Mouse (Mus musculus) cerebellum, adult 11-12 months (tissue): ENCODE measurements around the gene Tmem104.

ENCODE experiments used
- DNase-seq: peaks from one replicate; pipeline ENCODE4 v3.0.0; 2022

The Tmem104 gene

DNA sequence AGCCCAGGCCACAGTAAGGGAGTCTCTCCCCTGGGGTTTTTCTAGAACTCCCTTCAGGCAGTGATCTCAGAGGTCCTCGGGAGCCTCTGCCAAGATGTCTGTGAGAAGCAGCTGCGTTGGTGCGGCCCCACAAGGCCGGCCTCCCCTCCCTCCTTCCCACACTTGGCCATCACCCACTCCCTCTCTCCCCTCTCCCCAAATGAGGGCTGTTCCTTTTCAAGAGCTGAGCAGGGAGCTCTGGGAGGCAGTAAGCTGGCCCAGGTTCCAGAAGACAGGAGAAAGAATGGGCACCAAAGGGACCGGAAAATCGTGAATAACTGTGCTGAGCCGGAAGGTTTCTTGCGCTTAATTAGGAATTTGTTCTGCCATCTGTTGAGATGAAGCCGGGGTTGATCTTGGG is 44.6 kb downstream of the Tmem104 start:
- no peak for DNase-seq

DNA sequence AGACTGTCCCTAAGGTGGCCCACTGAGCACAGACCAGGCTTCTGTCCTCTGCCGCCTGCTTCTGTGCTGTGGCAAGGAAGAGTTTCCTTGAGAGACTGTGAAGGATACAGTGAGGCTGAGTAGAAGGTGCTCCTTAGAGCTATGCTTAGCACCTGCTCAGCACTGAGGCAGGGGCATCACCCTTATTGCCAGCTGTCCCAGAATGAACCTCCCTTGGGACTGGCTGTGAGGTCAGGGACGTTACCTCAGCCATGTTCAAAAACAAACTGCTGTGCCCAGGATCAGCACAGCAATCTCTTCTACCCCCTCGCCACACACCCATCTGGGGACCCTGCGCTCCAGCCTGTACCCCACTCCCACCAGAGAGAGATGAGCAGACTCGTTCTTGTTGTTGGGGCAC is 45.6 kb downstream of the Tmem104 start:
- no peak for DNase-seq

DNA sequence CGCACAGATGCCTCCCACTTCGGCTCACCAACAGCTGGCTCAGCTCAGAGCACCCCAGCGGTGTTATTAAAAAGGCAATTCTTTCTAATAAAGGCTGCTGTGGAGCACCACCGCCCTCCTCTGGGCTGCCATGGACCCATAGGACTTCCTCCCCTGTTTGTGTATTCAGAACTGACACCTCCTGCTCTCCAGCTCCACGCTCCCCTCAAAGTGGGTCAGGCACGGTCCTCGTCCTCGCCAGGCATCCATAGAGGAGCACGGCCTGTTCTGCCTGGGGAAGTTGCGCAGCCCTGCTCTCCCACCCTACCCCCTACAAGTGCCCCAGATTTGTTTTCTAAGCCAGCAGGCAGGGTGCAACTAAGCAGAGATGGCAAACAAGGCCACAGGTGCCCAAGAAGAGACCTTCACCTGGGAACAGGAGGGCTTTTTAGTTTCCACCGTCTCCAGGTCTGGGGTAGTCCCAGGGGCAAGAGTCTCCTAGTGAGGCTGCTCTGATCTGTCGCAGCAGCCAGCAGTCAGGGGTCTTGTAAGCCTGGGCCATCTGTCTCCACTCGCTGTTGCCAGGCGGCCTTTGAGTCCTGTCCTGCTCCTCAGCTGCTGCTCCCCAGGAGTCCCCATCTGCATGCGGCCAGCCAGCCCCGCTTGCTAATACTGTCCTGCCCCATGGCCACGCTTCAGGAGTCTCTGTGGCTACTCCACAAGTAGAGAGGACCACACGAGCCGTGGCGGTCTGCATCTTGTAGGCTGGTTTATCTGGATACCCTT is 46.4 kb downstream of the Tmem104 start:
- DNase-seq = no peak

DNA sequence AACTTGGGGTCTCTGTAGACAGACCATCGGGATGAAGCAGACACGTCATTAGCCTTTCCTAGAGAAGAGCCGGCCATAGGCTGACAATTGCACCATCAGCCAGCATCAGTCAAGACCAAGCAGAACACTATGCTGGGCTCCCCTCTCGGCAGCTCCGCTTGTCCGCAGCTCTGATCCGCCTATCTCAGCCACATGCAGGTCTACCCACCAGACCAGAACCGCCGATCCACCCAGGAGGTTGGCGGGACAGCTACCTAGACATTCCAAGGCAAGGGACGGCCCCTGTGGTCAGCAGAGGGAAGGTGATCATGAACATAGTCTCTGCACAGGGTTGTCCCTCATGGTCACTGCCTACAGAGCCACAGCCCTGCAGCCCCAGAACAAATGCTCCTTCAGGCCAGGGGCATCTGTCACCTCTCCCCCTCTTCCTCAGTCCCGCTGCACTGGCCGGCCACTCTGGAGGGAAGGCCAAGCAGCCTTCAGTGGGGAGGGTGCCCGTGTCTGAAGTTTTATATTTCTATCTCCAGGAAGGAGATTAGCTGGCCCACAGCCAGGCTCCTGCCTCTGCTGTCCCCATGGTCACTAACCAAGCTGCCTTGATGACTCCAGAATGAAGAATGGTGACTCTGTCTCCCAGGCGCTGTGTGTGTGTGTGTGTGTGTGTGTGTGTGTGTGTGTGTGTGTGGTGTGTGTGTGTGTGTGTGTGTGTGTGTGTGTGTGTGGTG is 47.2 kb downstream of the Tmem104 start:
- DNase-seq = no peak

DNA sequence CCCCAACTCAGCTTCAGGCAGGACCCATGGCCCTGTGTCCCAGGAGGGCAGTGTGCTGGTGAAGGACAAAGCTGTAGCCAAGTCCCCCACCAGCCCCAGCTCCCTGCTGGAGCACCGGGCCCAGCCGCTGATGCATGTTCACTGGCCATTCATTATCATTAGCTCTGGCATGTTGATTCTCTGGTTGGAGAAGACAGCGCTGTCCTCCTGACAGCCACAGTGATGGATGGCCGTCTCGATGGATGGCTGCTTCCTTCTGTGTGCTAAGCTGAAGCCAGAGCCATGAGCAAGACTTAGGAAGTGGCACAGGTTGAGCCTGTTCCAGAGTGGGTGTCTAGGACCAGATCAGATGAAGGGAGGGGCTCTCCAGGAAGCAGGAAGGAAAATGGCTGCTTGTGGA is 49.3 kb downstream of the Tmem104 start:
- DNase-seq = no peak

DNA sequence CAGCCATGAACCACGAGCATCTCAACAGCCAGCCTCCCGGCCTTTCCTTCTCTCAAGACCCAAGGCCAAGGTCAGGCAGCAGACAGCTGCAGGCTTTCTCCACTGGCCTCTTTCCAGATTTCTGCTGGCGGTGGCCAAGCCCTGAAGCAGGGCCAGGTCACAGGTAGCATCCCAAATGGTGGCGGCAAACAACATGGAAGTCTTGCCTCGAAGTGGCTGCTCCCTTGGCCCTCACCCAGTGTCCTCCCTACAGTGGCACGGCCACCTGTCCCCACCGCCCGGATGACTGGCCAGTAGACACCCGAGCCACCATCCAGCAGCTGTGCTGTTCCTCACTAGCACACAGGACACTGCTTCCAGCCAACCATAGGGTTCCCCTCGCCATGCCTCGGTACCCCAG is 54.1 kb downstream of the Tmem104 start:
- DNase-seq = no peak

DNA sequence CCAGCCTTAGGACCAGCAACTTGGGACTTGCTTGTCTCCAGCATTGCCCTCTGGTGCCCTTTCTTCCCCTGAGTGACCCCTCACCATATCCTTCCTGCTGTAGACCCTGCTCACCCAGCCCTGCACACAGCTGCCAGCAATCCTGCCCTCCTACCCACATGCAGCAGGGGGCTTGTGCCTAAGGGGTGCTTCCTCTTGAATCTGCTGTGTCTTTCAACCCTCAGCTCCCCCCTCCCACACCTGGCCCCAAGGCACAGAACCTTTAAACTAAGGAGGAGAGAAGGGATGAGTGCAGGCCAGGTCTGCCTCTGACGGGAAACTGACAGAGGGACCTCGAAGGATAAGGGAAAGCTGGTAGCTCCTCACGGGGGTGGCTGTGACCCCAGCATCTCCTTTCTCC is 55.5 kb downstream of the Tmem104 start:
- DNase-seq = no peak

DNA sequence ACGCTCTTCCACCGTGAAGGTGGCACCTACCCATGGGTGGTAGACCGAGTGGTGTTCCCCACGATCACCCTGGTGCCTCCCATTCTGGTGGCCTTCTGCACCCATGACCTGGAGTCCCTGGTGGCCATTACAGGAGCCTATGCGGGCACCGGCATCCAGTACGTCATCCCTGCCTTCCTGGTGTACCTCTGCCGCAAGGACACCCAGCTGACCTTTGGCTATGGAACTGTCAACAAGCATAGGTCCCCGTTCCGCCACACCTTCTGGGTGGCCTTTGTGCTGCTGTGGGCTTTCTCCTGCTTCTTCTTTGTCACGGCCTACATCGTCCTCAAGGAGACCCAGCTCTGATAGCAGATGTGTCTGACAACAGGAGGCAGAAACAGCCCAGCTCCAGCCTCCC is 56.5 kb downstream of the Tmem104 start:
- no peak for DNase-seq

DNA sequence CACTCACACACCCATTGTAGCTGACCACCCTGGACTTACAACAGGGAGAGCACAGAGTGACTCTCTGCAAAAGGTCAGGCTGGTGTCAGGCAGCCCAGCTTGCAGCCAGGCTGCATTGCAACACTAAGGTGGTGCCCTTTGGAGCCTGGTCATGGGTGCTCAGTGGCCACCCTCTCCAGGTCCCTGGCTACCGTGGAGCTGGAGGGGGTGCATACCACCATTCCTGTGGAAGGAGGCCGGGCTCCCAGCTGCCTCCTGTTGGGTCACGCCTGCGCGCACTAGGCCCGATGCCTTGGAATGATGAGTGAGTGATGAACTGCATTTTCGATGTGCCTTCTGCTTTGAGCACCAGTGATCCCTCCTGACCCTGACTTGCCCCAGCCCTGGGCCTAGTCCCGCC is 57.6 kb downstream of the Tmem104 start:
- no peak for DNase-seq

DNA sequence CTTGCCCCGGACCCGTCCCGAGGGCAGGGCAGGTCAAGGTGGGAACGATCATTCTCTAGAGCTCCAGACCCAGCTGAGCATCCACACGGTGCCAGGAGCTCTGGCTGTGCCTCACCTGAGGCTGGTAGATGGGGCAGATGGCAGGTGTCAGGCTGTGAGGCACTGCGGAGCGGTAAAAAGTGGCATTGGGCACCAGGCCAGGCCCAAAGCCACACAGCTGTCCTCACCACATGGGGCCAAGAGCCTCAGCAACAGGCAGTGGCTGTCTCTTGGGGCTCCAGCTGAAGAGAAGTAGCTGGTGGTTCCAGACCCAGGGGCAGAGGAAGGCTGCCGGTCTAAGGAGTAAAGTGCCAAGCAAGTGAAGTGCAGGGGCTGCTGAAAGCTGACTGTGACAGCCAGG is 59.1 kb downstream of the Tmem104 start:
- DNase-seq = peak; percentile 82

DNA sequence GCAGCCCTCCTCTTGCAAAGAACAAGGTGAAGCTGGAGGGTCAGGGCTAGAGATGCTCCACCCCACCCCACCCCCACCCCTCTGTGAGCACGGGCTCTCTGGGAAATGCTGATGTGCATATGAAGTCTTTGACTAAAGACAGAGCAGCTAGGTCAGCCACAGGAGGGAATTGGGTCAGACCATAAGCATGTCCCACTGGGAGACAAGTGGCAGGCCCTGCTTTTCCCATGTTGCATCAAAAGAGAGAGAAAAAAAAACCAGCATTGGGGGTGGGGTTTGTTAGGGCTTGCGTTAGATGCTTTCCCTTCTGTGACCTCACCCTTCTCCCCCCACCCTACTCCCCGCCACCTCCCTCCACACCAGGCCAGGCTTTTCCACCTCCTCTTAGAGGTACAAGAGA is 60.0 kb downstream of the Tmem104 start:
- DNase-seq = no peak

DNA sequence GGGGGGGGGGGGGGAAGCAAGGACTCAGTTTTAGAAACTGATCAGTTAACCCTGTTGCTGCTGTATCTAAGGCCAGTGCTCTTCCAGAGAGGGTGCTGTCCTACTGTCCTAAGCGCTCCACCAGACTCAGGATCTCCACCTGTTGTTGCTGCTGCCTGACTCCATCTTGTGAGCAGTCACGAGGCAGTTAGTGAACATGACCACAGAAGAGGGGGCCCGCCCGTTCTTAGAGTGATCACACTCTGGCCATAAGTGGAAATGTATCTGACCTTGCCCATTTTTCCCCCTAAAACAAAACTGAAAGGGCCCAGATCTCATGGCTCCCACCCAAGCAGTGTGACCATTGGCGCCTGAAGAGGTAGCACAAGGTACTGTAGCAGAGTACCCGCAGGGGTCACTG is 60.7 kb downstream of the Tmem104 start:
- DNase-seq = no peak

DNA sequence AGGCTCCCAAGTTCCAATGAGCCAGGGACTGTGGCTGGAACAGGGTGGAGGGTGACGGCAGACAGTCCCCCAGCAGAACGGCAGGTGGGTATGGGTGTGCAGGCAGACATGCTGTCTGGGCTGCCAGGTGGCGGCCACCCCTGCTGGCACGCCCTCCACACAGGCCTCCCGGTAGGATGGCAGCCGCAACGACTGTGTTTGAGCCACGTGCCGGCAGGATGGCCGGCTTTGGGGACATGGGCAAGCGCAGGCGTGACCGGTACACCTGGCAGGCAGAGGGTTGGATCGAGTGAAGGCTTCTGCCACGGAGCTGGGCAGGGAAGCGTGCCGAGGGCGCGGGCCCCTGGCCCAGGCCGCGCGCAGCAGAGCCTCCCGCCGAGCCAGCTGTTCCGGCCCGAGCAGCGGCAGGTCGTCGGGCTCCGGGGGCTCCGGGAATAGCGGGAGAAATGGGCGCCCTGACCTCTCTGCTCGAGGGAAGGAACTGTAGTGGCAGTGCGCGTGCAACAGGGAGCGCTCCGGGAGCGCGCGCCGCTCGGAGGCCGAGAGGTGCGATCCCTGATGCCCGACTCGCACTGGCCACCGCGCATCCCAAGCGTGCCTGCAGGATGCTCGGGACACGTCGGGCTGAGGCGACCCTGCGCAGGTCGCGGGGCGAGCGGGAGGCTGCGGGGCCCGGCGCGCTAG is 62.6 kb downstream of the Tmem104 start:
- no peak for DNase-seq

DNA sequence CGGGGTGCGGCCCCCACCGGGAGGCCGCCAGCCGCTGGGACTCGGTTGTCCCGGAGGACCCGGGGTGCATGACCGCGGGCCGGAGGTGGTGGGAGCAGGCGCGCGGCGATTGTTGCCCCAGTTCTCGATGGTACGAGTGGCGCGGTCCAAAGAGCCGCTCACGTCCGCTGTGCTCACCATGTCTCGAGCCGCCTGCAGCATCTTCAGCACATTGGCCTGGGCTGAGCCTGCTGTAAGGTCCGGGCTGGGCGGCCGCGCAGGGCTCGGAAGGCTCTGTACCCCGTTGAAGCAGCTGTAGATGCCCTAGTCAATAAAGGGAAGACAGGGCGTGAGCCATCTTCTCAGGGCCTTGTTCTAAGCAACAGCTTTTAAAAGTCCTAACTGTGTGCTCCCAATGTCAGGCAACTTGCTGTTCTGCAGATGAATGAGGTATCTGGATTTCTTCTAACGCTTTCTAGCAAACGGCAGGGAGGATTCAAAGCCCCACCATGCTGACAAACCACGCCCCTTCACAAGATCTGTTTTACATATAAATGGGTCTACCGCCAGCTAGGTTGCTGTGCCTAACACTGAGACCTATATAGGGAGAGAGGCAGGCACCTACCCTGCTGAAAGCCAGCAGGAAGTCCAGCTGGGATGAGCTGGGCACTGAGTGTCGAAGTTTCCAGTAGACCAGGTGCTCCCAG is 63.3 kb downstream of the Tmem104 start:
- no peak for DNase-seq

DNA sequence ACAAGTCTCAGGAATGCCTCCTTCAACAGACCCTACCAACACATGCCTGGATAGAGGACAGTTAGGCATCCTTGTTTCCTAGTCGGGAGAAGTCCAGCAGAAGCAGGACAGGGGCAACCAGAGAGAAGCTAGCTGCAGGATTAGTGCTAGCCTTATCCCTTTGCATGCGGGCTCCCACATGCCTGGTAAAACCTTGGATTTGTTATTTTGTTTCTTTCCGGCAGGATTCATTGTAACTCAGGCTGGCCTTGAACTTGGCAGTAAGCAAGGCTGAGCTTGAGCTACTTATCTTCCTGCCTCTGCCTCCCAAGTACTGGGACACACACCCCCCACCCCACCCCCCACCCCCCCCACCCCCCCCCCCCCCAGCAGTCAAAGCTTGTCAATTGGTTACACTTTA is 64.0 kb downstream of the Tmem104 start:
- no peak for DNase-seq

DNA sequence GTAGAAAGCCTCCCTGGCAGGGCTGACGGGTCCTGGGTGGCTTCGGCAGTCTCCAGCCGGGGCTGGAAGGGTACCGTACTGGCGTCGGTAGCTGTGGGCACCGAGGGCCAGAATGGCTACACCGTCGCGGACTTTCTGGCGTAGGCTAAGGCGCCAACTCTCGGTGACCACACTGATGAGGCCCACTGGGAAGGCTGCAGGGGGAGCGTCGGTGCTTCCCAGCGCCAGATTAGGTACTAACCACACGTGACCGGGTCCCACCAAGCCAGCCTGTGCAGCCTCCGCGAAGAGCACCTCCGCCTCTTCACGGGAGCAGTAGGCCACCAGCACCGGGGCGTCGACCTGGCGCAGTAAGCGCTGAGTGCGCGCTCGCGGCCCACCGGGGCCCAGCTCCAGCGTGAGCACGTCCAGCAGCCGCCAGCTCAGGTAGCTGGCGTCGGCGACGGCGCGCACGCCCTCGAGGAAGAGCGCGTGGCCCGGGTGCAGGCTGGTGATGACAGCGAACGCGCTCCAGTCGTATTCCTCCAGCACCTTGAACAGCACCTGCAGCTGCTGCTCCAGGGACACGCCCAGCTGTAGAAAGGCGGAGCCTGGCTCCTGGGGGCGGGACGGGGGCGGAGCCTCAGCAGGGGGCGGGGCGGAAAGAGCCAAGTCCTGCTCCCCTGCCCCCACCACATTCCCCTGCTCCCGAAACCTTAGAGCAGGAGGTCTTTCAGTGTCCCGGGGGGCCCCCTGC is 70.7 kb downstream of the Tmem104 start:
- DNase-seq = no peak

DNA sequence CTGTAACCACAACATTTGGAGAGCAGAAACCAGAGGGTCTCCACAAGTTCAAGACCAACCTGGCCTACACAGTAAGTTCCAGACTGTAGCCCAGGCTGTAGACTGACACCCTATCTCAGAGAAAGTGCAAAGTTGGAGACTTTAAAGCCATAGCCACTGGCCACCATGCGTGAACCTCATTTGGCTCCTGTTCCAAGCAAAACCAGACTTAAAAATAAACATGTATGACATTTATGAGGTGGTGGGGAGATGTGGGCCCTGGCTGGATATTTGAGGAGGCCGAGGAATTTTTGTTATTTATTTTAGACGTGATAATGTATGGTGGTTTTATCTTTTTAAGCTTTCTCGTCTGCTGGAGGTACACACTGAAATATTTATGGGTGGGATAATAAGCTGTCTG is 71.8 kb downstream of the Tmem104 start:
- no peak for DNase-seq

DNA sequence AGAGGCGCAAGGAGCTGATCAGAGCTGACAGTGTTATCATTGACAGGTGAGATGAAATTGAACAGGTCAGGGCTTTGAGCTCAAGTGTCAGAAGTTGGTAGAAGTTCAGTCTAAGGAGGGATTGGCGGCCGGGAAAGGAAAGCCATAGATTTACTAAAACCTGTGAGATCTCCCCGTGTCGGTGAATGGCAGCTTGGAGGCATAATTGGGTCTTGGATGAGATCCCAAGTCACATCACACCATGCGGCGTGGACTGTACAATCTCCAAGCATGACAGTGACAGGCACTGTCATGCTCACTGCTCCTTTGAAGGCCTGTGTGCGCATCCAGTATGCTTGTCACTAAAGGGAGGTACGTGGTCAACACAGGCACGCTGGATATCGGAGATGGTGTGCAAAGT is 75.7 kb downstream of the Tmem104 start:
- DNase-seq = peak; percentile 78

DNA sequence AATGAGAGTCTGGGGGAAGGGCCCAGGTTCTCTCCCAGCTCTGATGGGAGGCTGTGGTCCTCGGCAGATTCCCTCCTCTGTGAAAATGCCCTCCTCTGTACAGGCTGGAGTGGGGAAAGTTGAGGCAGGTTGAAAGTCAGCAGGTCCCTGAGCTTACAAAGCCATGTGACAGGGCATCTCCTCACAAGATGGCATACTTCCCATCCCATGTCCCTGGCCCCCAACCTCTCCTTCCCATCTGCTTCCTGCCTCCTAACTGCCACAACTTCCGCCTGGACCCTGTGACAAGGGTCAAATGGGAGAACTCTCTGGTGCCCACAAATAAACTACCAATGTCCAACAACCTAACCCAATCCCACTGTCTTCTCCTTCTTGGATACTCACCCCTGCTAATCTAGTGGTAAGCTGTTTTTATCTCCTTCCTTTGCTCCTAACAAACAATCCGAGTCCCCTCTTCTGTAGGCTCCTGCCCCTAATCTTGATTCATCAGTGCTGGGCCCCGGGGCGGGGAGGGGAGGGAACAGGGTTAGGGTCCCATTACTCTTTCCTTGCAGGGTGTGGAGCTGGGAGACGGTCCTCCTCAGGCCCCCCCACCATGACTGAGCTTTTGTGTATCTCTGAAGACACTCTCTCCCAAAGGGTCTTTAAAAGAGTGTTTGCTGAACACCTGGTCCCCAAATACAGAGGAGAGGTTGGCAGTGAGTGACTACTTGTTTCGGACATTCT is 77.0 kb downstream of the Tmem104 start:
- DNase-seq = peak; percentile 81

DNA sequence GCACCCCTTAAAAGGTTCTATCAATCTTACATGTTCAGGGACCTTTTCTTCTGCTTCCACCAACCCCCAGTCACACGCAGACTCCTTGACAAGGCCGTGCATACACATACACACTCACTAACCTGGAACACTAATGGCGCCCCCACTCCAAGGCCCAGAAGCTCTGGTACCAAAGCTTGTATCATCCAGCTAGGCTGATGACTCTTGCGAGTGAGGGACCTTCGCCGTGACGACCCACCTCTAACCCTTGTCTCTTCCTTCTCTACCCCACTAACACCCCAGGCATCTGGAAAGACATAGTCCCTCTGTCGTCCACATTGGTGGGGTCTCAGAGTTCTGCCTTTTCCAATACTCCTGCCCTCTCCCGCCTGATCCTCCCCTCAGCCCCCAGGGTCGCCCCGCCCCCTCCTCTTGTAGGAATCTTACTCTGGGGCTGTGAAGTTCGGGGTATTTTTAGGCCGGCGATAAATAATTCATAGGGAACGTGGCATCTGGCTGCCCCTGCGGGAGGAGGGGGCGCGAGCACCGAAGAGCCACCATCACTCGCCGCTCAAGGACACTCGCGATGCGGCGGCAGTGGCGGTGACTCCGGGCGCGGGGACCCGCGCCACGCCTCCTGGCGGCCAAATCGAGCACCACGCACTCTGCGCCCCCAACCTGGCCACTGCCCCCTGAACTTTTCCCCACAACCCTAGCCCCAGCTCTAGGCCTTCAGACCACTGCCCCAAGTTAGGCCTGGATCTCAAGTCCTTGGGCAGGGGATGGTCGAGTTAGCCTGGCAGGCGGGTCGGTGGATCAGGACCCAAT is 77.8 kb downstream of the Tmem104 start:
- peak; percentile 67 for DNase-seq

DNA sequence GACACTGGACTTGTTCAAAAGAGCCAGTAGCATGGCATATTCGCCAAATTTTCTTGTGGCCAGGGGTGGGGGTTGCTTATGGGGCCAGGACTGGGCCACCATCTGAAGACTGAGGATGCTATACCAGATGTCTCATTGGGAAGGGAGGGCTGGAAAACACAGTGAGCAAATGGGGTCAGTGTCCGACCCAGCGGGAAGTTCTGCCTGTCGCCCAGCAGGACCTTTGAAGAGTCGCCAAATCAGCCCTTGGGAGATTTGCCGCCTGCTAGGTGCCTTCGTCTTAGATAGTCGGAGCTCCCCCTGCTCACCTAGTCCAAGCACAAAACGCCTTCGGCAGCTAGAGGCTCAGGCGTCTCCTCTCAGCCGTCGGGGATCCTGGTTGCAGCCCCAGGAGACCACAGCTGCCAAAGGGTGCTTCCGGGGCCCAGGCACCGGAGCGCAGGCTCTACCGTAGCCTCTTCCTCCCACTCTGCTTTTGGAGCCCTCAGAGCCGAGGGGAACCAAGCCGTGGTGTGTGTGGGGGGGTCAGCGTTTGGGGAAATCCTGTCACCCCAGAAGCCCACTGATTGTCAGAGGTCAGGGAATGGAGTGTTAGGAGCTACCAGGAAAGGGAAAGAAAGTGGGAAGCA is 78.6 kb downstream of the Tmem104 start:
- peak; percentile 87 for DNase-seq
